Mouse (Mus musculus) bone marrow macrophage, adult 2 months (primary cell): ENCODE measurements around the gene Map1b.

Experiments
- CTCF ChIP-seq: IDR thresholded peaks from 2 replicates; pipeline ENCODE4 v1.5.1; 2012; ENCODE audit warnings: low read depth, mild to moderate bottlenecking, low read length, moderate library complexity
- POLR2A ChIP-seq: IDR thresholded peaks from 2 replicates; pipeline ENCODE4 v1.6.1; 2012; ENCODE audit warnings: mild to moderate bottlenecking, low read depth, low read length, borderline replicate concordance

DNA sequence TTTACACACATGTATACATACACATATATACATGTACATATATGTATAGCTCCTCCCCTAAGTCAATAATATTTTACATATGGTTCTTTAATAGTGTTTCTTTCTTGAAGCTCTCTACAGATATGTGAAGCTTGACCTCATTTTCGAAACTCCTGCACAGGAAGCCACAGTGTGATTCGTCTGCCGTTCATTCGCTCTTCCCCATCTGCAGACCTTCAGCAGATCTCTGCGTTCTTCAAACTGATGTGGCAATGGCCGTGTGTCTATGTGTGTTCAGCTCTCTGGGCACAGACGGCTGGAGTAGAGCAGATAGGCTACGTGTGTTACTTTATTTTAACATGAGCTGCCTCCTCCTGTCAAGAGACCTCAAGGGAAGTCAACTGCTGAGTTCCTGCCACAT is 9.2 kb upstream of the Map1b start:
- TF ChIP-seq CTCF = no peak
- no peak for TF ChIP-seq POLR2A
